Mouse (Mus musculus) left cerebral cortex, postnatal 14 days (tissue): ENCODE results near the gene Neurod2. TPM values are rescaled to one million over a fixed set of nuclear protein-coding genes. Genes with fewer than 3 reads are reported as not detected.

Source experiments
- DNase-seq, 2 experiments: peaks; one replicate each; pipeline ENCODE4 v3.0.0; 2021 to 2022; ENCODE audit warnings: low spot score in 2 of 2, mixed read lengths in 1 of 2
- intact Hi-C: fragments of 180-260 bp; cut with DNase I; formaldehyde crosslinking; loops from one replicate; pipeline ENCODE4 v1.15.1; 2025
- total RNA-seq, 2 experiments: library from RNA; stranded (reverse); gene quantifications; 2 replicates each; pipeline ENCODE4 v1.2.3; 2021

Gene Neurod2
- total RNA-seq, 2 experiments from 2014 or later: 65.9 to 67.1 TPM

GRCm38 (mm10) chr11:98356625-98357394 is 27.4 kb upstream of the Neurod2 start:
- DNase-seq: no peak
- intact Hi-C loops: no loop called here

- intact Hi-C loops: no loop called here
- peak; percentile 73 to 80 for DNase-seq
These were observed 26.4 kb upstream of the Neurod2 start for GRCm38 (mm10) chr11:98355732-98356299.

- peak in 1 of 2 experiments; percentile 73 for DNase-seq
- intact Hi-C loops: no loop called here
These were observed 25.0 kb upstream of the Neurod2 start for GRCm38 (mm10) chr11:98354445-98354844.

- no peak for DNase-seq
- intact Hi-C loops: no loop called here
These were observed 24.3 kb upstream of the Neurod2 start for GRCm38 (mm10) chr11:98353651-98354211.

- DNase-seq: no peak
- intact Hi-C loops: no loop called here
These were observed 23.0 kb upstream of the Neurod2 start for GRCm38 (mm10) chr11:98352272-98352990.

GRCm38 (mm10) chr11:98349308-98349707 is 19.9 kb upstream of the Neurod2 start:
- DNase-seq: no peak
- intact Hi-C loops: loop anchor here (5.0 kb wide), 2 partner anchors 38 to 88 kb away; partner anchors contain the start of genes Mien1 and Pnmt

GRCm38 (mm10) chr11:98348083-98348961 is 18.9 kb upstream of the Neurod2 start, which contains the start of gene Ppp1r1b:
TSS of gene Ppp1r1b (plus strand) at chr11:98348404.
- intact Hi-C loops: loop anchor here (5.0 kb wide), 2 partner anchors 39 to 89 kb away; partner anchors contain the start of genes Mien1 and Pnmt
- DNase-seq: peak; percentile 77 to 80

- intact Hi-C loops: loop anchor here (5.0 kb wide), 2 partner anchors 40 to 90 kb away; partner anchors contain the start of genes Mien1 and Pnmt
- peak in 1 of 2 experiments; percentile 72 for DNase-seq
These were observed 18.1 kb upstream of the Neurod2 start for GRCm38 (mm10) chr11:98347385-98348082.

- DNase-seq: peak in 1 of 2 experiments; percentile 57
- intact Hi-C loops: loop anchor here (5.0 kb wide), 2 partner anchors 41 to 91 kb away; partner anchors contain the start of genes Mien1 and Pnmt
These were observed 16.7 kb upstream of the Neurod2 start for GRCm38 (mm10) chr11:98346168-98346567.

DNA sequence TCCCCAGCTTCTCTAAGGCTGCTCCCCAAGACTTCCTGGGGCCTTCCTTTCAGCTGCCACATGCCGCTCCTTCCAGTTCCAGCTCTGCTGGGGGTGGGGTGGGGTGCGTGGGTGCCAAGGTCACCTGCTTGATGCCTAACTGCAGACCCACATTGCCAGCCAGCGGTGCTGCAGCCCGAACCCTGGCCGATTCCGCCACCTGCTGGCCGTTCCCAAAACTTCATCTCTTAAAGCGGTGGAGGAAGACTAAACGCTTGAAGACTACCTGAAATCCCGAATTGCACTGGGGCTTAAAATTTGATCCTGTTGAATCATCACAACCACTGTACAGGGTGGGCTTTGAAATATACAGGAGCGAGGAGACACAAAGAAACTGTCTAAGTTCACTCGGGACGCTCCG is 15.8 kb upstream of the Neurod2 start:
- intact Hi-C loops: loop anchor here (2.0 to 5.0 kb wide), 3 partner anchors 28 to 92 kb away; partner anchors contain the start of genes Mien1 and Pnmt
- DNase-seq: peak; percentile 78 to 87

- intact Hi-C loops: loop anchor here (5.0 kb wide), 1 partner anchor 115 kb away; no protein-coding TSS in a partner anchor
These were observed 12.8 kb upstream of the Neurod2 start for GRCm38 (mm10) chr11:98342000-98342945.

GRCm38 (mm10) chr11:98341174-98341573 is 11.7 kb upstream of the Neurod2 start:
- intact Hi-C loops: loop anchor here (5.0 kb wide), 1 partner anchor 116 kb away; no protein-coding TSS in a partner anchor
- DNase-seq: no peak

More at GRCm38 (mm10) chr11:98342000-98342945, 12.8 kb upstream of the Neurod2 start:
- DNase-seq: peak; percentile 98

DNA sequence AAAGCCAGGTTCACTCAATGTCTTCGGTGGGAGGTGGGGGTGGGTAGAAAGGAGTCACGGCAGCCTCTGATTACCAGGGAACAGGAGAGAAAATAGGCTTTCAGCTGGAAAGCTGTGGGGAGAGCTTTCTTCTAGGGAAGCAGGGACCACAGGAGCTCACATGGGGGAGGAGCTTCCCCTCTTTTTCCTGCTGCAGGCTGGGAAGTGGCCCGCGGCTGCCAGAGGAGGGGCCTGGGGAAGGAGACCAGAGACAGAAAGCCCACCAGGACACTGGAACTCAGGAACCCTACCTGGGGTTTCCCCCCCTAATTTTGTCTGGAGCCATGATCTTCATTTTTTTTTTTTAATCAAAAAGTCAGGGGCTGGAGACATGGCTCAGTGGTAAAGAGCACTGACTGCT is 11.1 kb upstream of the Neurod2 start:
- intact Hi-C loops: loop anchor here (5.0 kb wide), 1 partner anchor 117 kb away; no protein-coding TSS in a partner anchor
- DNase-seq: no peak

DNA sequence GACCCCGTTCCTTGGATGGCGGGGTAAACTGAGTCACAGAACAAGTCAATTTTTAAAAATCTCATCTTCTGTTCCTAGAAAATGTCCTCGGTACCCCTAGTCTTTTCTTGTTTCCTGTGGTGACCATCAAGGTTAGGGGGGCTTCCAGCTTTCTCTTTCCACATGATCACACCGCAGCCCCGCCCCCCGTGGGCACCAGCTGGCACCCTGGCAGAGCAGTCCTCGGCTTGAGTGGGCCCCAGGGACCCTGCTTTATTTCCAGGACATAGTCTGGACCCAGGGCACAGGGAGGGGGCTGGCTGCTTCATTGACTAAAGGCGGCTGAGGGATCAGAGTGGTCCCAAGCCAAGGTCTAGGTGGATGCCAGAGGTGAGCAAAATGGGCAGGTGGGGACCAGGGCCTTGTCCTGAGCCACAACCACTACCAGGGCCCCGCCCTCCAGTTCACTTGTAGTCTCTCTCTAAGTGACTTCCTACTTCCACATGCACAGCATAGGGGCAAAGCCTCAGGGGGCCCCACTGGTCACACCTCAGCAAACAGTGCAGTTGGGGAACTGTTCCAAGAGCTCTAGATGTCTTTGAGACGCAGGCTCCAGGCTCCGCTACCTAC is 10.3 kb upstream of the Neurod2 start:
- no peak for DNase-seq
- intact Hi-C loops: loop anchor here (2.0 to 5.0 kb wide), 2 partner anchors 75 to 118 kb away; no protein-coding TSS in a partner anchor

DNA sequence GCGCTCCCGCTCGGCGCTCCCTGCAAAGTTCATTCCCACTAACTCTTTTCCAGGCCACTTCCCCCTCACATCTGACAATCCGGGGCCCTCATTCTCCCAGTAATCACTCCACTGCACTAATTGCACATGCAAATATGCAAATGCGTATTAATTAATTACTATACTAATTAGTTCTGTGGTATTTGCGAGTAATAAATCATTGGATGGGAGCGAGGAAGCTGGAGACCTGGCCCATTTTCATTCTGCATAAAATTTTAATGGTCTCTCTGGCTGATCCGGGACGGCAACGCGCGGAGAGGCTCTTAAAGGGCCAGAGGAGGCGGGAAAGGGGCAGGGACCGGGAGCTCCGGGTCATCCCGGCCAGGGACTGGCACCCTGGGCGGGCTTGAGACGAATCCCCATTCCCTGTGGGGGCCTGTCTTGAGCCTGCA is 9.6 kb upstream of the Neurod2 start:
- no peak for DNase-seq
- intact Hi-C loops: loop anchor here (2.0 kb wide), 1 partner anchor 74 kb away; no protein-coding TSS in a partner anchor

GRCm38 (mm10) chr11:98338507-98338961 is 9.1 kb upstream of the Neurod2 start:
- intact Hi-C loops: loop anchor here (2.0 kb wide), 1 partner anchor 74 kb away; no protein-coding TSS in a partner anchor

More at GRCm38 (mm10) chr11:98338507-98338961, 9.1 kb upstream of the Neurod2 start:
- DNase-seq: peak in 1 of 2 experiments; percentile 81
